Comparison of ENCODE assay signal across 15 mouse cellular contexts in genomic region chr10:8749537-8749936, GRCm38 (mm10).
DNase-seq lines count a peak whose midpoint lies in the region; ATAC-seq and TF ChIP-seq lines count a peak whose summit lies in the region.
"Had no signal": no experiment of that assay in that cellular context is flagged by ENCODE, and none has a peak within 500 bp of the region (broad histone marks: within the 10 kb centered on the region; RNA-seq: fewer than 3 reads in every experiment).

No protein-coding gene starts in this region.

- H3K4me3 ChIP-seq in gastrocnemius, adult 2 months = peak overlapping the region; percentile 40
- no peak overlapping the region for H3K4me3 ChIP-seq in forebrain, embryonic 14.5 days (ENCODE audit: low read depth, low read length)
- H3K4me3 ChIP-seq in midbrain, embryonic 14.5 days (replicated peaks; ENCODE audit: low read depth, low read length) = no peak overlapping the region
- no peak overlapping the region for H3K4me3 ChIP-seq in heart, adult 2 months
- H3K4me3 ChIP-seq: embryonic facial prominence, embryonic 15.5 days; heart, embryonic 15.5 days; limb, embryonic 10.5 days; liver, embryonic 12.5 days had no signal

- H3K36me3 ChIP-seq in forebrain, embryonic 14.5 days (ENCODE audit: control insufficient read depth, insufficient read depth, low read length) = no peaks in the 10 kb centered on the region; the same call in 1 of the 2 replicates
- H3K36me3 ChIP-seq in midbrain, embryonic 14.5 days (ENCODE audit: control insufficient read depth, insufficient read depth, low read length) = peaks cover 6% of the 10 kb centered on the region; the same call in 1 of the 2 replicates
- H3K36me3 ChIP-seq in heart, adult 2 months (ENCODE audit: control insufficient read depth, insufficient read depth, low read length) = peaks cover 2% of the 10 kb centered on the region; the same call in 1 of the 2 replicates

- H3K79me2 ChIP-seq in heart, adult 2 months (replicated peaks; ENCODE audit: control insufficient read depth, insufficient read depth, low read length) = no peaks in the 10 kb centered on the region

- no peaks in the 10 kb centered on the region for H3K9me3 ChIP-seq in forebrain, embryonic 14.5 days (replicated peaks; ENCODE audit: control insufficient read depth, low read length)
- H3K9me3 ChIP-seq in midbrain, embryonic 14.5 days (ENCODE audit: control insufficient read depth, low read length) = no peaks in the 10 kb centered on the region
- H3K9me3 ChIP-seq: embryonic facial prominence, embryonic 15.5 days; heart, embryonic 15.5 days; limb, embryonic 10.5 days; liver, embryonic 12.5 days had no signal

- no peak overlapping the region for H3K9ac ChIP-seq in forebrain, embryonic 14.5 days (ENCODE audit: low read length)
- H3K9ac ChIP-seq in midbrain, embryonic 14.5 days (replicated peaks; ENCODE audit: low read length) = no peak overlapping the region
- no peak overlapping the region for H3K9ac ChIP-seq in heart, adult 2 months (ENCODE audit: low read depth, low read length)
- H3K9ac ChIP-seq: embryonic facial prominence, embryonic 15.5 days; heart, embryonic 15.5 days; liver, embryonic 12.5 days had no signal

- no peaks in the 10 kb centered on the region for H3K27me3 ChIP-seq in forebrain, embryonic 14.5 days (replicated peaks; ENCODE audit: control insufficient read depth, insufficient read depth, low read length)
- H3K27me3 ChIP-seq in midbrain, embryonic 14.5 days (ENCODE audit: control insufficient read depth, insufficient read depth, low read length) = no peaks in the 10 kb centered on the region
- H3K27me3 ChIP-seq in heart, adult 2 months (ENCODE audit: control insufficient read depth, insufficient read depth, low read length) = no peaks in the 10 kb centered on the region
- H3K27me3 ChIP-seq: embryonic facial prominence, embryonic 15.5 days; heart, embryonic 15.5 days; liver, embryonic 12.5 days had no signal

- no peak for DNase-seq in gastrocnemius, adult 2 months
- DNase-seq in gastrocnemius, postnatal 10 days = no peak
- peak; percentile 32 for DNase-seq in layer of hippocampus, adult 9-11 months
- no peak for DNase-seq in layer of hippocampus, adult 9-10 months (ENCODE audit: low spot score)
- DNase-seq in forebrain, embryonic 14.5 days (ENCODE audit: low spot score) = peak; percentile 55
- DNase-seq in midbrain, embryonic 14.5 days = peak; percentile 64
- DNase-seq in MN1 (ENCODE audit: low spot score) = no peak
- DNase-seq in heart, adult 2 months = no peak
- DNase-seq: cerebellum, adult 11 months; thymus, adult 2 months had no signal

- peak; percentile 49; the same call in 1 of the 2 replicates for ATAC-seq in forebrain, embryonic 14.5 days
- peak; percentile 29; the same call in 1 of the 2 replicates for ATAC-seq in midbrain, embryonic 14.5 days (ENCODE audit: low FRiP score, low TSS enrichment)
- ATAC-seq: inflammation-experienced regulatory T-cells, adult 6 months; liver, embryonic 12.5 days had no signal

- TF ChIP-seq POLR2A in heart, adult 2 months (IDR thresholded peaks at IDR 0.05; ENCODE audit: insufficient read depth, low read depth, low read length) = no peak

- TF ChIP-seq CTCF in gastrocnemius, adult 2 months (IDR thresholded peaks at IDR 0.05) = no peak
- TF ChIP-seq CTCF in heart, adult 2 months (IDR thresholded peaks at IDR 0.05) = no peak

- no peak overlapping the region for H3K4me2 ChIP-seq in forebrain, embryonic 14.5 days (ENCODE audit: low read length)
- no peak overlapping the region for H3K4me2 ChIP-seq in midbrain, embryonic 14.5 days (ENCODE audit: low read length)
- H3K4me2 ChIP-seq: embryonic facial prominence, embryonic 15.5 days; heart, embryonic 15.5 days; liver, embryonic 12.5 days had no signal

- intact Hi-C loops in gastrocnemius, adult 2 months (cut with DNase I) = no loop called here
- intact Hi-C loops in heart, adult 2 months (cut with DNase I) = no loop called here

- H3K4me1 ChIP-seq in forebrain, embryonic 14.5 days (ENCODE audit: control insufficient read depth, insufficient read depth, low read length) = no peaks in the 10 kb centered on the region
- peaks cover 11% of the 10 kb centered on the region; the same call in 1 of the 2 replicates for H3K4me1 ChIP-seq in midbrain, embryonic 14.5 days (ENCODE audit: control insufficient read depth, insufficient read depth, low read length)
- no peaks in the 10 kb centered on the region; the same call in 1 of the 2 replicates for H3K4me1 ChIP-seq in heart, adult 2 months (ENCODE audit: control insufficient read depth, insufficient read depth, low read length)
- H3K4me1 ChIP-seq: limb, embryonic 10.5 days; liver, embryonic 12.5 days had no signal

- TF ChIP-seq EP300 in heart, adult 2 months (IDR thresholded peaks at IDR 0.05; ENCODE audit: insufficient read depth, low read depth, low read length) = no peak

- WGBS in forebrain, embryonic 14.5 days = 11% methylated on average over 11 of the region's 11 CpGs
- WGBS in midbrain, embryonic 14.5 days = 23% methylated on average over 11 of the region's 11 CpGs
- WGBS in heart, adult 2 months = 77% methylated on average over 11 of the region's 11 CpGs

- peak overlapping the region; percentile 43; the same call in 1 of the 2 replicates for H3K27ac ChIP-seq in gastrocnemius, adult 2 months
- 0 out of 2 replicates have a peak overlapping the region, but pooled peaks have one; percentile 21 for H3K27ac ChIP-seq in forebrain, embryonic 14.5 days (ENCODE audit: low read depth, low read length)
- H3K27ac ChIP-seq in midbrain, embryonic 14.5 days (replicated peaks; ENCODE audit: low read depth, low read length) = peak overlapping the region; percentile 6; the same call in 1 of the 2 replicates
- H3K27ac ChIP-seq in heart, adult 2 months = no peak overlapping the region; the same call in 1 of the 2 replicates
- H3K27ac ChIP-seq: embryonic facial prominence, embryonic 15.5 days; heart, embryonic 15.5 days; limb, embryonic 10.5 days; liver, embryonic 12.5 days had no signal

Comparison
In these comparisons a context has a peak if more than half of its experiments do, and no peak if none do; other contexts are left out.
1. DNase-seq: peak in layer of hippocampus, adult 9-11 months (single experiment), forebrain, embryonic 14.5 days (single experiment) and midbrain, embryonic 14.5 days (single experiment); none in gastrocnemius, adult 2 months (single experiment), gastrocnemius, postnatal 10 days (single experiment), layer of hippocampus, adult 9-10 months (single experiment), MN1 (single experiment) and heart, adult 2 months (0 of 2).